In genomic region chr10:12812680-12813079, GRCm38 (mm10) we compare ENCODE assay signal across 9 mouse cellular contexts. TPM values are rescaled to one million over a fixed set of nuclear protein-coding genes. Genes with fewer than 3 reads are reported as not detected.
A peak's percentile ranks its signal among the peaks of the same experiment; 100 is the strongest.
DNase-seq lines count a peak whose midpoint lies in the region; ATAC-seq lines count a peak whose summit lies in the region.
"Had no signal": no experiment of that assay in that cellular context is flagged by ENCODE, and none has a peak within 500 bp of the region (broad histone marks: within the 10 kb centered on the region; RNA-seq: fewer than 3 reads in every experiment).

No protein-coding gene starts in this region.

- 61% methylated on average over 5 of the region's 5 CpGs for WGBS in heart, embryonic 13.5 days
- 45% methylated on average over 5 of the region's 5 CpGs for WGBS in lung, embryonic 16.5 days

- peak overlapping the region; percentile 57 for H3K4me2 ChIP-seq in heart, embryonic 13.5 days
- peak overlapping the region; percentile 29; the same call in 1 of the 2 replicates for H3K4me2 ChIP-seq in lung, embryonic 16.5 days (ENCODE audit: low read depth, low read length)

- no peak for ATAC-seq in heart, embryonic 13.5 days (ENCODE audit: extremely low read depth, insufficient number of reproducible peaks, low FRiP score, low TSS enrichment)
- ATAC-seq in lung, embryonic 16.5 days (ENCODE audit: low read depth) = no peak
- ATAC-seq: forebrain, postnatal 0 days had no signal

- peak overlapping the region; percentile 62 for H3K9ac ChIP-seq in heart, embryonic 13.5 days
- no peak overlapping the region for H3K9ac ChIP-seq in lung, embryonic 16.5 days (ENCODE audit: low read length)
- H3K9ac ChIP-seq: forebrain, postnatal 0 days had no signal

- no peaks in the 10 kb centered on the region for H3K9me3 ChIP-seq in heart, embryonic 13.5 days
- H3K9me3 ChIP-seq in lung, embryonic 16.5 days (ENCODE audit: control insufficient read depth, low read length) = no peaks in the 10 kb centered on the region
- no peaks in the 10 kb centered on the region for H3K9me3 ChIP-seq in erythroblast, embryonic 14.5 days (ENCODE audit: control insufficient read depth, low read length)

- peaks cover 80% of the 10 kb centered on the region for H3K4me1 ChIP-seq in heart, embryonic 13.5 days
- peaks cover 4% of the 10 kb centered on the region for H3K4me1 ChIP-seq in lung, embryonic 16.5 days (replicated peaks; ENCODE audit: control insufficient read depth, insufficient read depth, low read length)
- peaks cover 22% of the 10 kb centered on the region for H3K4me1 ChIP-seq in erythroblast, embryonic 14.5 days (ENCODE audit: control insufficient read depth)

- H3K27me3 ChIP-seq in heart, embryonic 13.5 days (replicated peaks) = no peaks in the 10 kb centered on the region
- no peaks in the 10 kb centered on the region for H3K27me3 ChIP-seq in lung, embryonic 16.5 days (ENCODE audit: control insufficient read depth, insufficient read depth, low read depth, low read length)
- H3K27me3 ChIP-seq in erythroblast, embryonic 14.5 days (ENCODE audit: control insufficient read depth) = no peaks in the 10 kb centered on the region
- no peaks in the 10 kb centered on the region for H3K27me3 ChIP-seq in splenic B cell, adult 2 months (ENCODE audit: control insufficient read depth, insufficient read depth, low read length, poor library complexity, severe bottlenecking)

- peak overlapping the region; percentile 79 for H3K27ac ChIP-seq in heart, embryonic 13.5 days (replicated peaks)
- H3K27ac ChIP-seq in lung, embryonic 16.5 days (ENCODE audit: low read length) = no peak overlapping the region

- no peak for DNase-seq in heart, adult 11 months
- no peak for DNase-seq in lung, postnatal 14 days
- DNase-seq in splenic B cell, adult 2 months (ENCODE audit: low read depth, low spot score) = peak; percentile 13
- DNase-seq in ovary, postnatal 14 days (ENCODE audit: low spot score) = no peak
- DNase-seq in cerebellum, adult 11 months = no peak
- DNase-seq: forebrain, postnatal 0 days had no signal

- H3K4me3 ChIP-seq in heart, embryonic 13.5 days = peak overlapping the region; percentile 25
- peak overlapping the region; percentile 4; the same call in 1 of the 2 replicates for H3K4me3 ChIP-seq in lung, embryonic 16.5 days (ENCODE audit: low read length)
- peak overlapping the region; percentile 53 for H3K4me3 ChIP-seq in erythroblast, embryonic 14.5 days (replicated peaks)

- no peaks in the 10 kb centered on the region for H3K36me3 ChIP-seq in heart, embryonic 13.5 days
- no peaks in the 10 kb centered on the region for H3K36me3 ChIP-seq in lung, embryonic 16.5 days (ENCODE audit: control insufficient read depth, insufficient read depth, low read length)
- no peaks in the 10 kb centered on the region for H3K36me3 ChIP-seq in erythroblast, embryonic 14.5 days (ENCODE audit: control insufficient read depth)
- H3K36me3 ChIP-seq in splenic B cell, adult 2 months (ENCODE audit: control insufficient read depth, insufficient read depth, low read length, poor library complexity, severe bottlenecking) = no peaks in the 10 kb centered on the region

RNA-seq across cellular contexts. Expression of gene Utrn, which starts 56.5 kb away (rescaled TPM):
- polyA plus RNA-seq in heart, embryonic 13.5 days (2015; fragmentation: Nextera tagmentation; extraction: Ambion mirVana) = 55.0 and 55.8 TPM in 2 replicates
- 75.8 and 81.7 TPM in 2 replicates for polyA plus RNA-seq in lung, embryonic 16.5 days (2015; fragmentation: Nextera tagmentation; extraction: Ambion mirVana)
- polyA plus RNA-seq in erythroblast, embryonic 14.5 days (2012) = 0.01 TPM in 2 replicates

Comparison
In these comparisons a context has a peak if more than half of its experiments do, and no peak if none do; other contexts are left out.
1. RNA of gene Utrn, which starts 56.5 kb away (polyA plus RNA-seq): 75.8 to 81.7 TPM in lung, embryonic 16.5 days and 55.0 to 55.8 TPM in heart, embryonic 13.5 days; 0.01 TPM in erythroblast, embryonic 14.5 days; every median in the first group is over 10 times any median in the second.
2. Peak in every context shown above with its lines, with median percentiles within 50 percentile points of each other: H3K4me3 ChIP-seq.